Mouse (Mus musculus): ENCODE measurements at regions not wholly inside any gene's neighbourhood (a gene's known extent, or its start where the extent isn't known, plus 50 kb on each side); places are given as distances from the start of the nearest gene placed in this dataset.

DNA sequence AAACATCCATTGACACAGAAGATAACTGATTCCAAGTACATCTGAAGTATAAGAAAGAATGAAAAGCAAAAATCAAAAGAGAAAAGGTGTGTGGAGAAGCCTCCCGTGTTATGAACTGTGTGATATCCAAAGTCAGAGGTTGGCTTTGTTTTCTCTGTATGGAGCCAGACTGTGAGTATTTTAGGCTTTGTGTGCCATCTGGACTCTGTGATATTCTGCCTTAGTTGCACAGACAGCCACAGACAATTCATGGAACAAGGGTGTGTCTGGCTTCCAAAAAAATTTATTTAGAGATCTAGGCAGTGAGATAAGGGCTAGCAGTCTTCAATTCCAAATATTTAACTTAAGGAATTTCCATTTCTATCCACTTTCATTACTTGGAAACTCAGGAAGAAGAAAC is 111.5 kb upstream of the Dpp10 start:
- intact Hi-C loops (cut with DNase I): no loop called here
- no peak for DNase-seq (ENCODE audit: extremely low spot score in 1 of 2, low spot score in 2 of 2)

DNA sequence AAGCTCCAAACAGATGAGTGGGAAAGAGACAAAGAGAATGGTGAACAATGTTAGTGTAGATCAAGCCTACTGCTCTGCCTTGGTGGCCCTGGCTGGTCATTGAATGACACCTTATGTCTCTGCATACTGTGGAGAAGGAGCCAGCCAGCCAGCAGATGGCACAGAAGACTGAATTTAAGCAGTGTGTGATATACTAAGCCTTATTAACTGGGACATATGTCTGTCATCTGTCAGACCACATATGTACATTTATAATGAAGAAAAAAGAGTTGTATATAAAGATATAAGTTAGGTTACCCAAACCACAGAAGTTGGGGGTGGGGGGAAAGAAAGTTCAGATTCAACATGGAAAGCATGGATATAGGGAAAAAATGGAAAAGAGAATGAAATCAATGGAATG is 106.7 kb upstream of the Dpp10 start:
- intact Hi-C loops (cut with DNase I): no loop called here
- no peak for DNase-seq (ENCODE audit: extremely low spot score in 1 of 2, low spot score in 2 of 2)

DNA sequence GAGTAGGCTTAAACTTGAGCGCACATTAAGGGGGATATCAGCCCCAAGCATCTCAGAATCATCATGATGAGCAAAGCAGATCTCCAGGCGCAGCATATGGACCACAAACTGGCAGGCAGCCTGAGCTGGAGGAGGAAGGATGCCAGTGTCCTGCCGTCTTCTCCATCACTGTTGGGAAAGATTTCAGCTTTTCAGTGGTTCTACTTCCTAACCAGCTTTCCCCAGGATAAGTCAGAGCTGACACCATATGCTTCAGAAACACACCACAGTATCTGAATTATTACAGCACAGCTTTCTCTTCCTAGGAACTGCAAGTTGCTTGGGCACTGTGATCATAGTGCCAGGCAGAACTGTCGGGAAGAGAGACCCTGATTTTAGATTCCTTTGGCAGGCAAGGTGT is 103.2 kb upstream of the Dpp10 start:
- intact Hi-C loops (cut with DNase I): no loop called here
- DNase-seq (ENCODE audit: extremely low spot score in 1 of 2, low spot score in 2 of 2): peak; percentile 44 to 63

DNA sequence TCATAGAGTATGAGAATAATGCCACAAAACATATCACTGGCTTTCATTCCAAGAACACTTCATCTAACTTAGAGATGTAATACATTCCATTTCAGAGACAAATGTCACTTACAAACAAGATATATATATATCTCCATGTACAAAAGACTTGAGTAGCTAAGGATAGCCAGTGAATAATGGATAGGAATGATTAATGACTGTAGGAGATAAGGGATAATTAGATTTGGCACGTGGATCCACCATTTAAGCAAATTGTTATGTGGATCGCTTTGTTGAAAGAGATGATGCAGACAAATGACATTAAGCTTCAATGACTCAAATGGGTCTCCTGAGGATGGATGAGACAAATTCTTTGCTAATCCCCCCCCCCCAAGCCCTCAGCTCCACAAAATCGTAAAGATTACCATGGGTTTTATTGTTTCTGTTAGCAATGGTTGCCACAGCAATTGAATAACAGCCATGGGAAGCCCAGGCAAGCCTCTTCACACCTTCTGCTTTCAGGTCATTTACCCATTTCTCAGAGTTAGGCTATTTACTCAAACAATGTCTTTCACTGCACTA is 59.0 kb upstream of the Dpp10 start:
- intact Hi-C loops (cut with DNase I): no loop called here
- DNase-seq (ENCODE audit: extremely low spot score in 1 of 2, low spot score in 2 of 2): no peak

DNA sequence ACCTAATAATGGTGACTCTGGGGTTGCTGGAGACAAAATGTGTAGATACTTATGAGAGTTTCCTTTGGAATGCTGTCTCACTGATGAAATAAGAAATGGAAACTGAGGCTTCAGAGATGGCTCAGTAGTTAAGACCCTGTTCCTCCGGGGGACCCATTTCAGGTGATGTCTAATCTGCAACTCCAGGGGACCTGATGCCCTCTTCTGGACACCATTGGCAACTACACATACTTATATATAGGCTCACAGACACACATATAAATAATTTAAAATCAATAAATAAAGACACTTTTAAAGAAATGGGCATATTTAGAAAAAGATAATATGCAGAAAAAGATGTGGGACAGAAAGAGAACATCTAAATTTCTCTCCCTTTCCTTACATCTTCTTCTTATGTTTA is 57.7 kb upstream of the Dpp10 start:
- DNase-seq (ENCODE audit: extremely low spot score in 1 of 2, low spot score in 2 of 2): no peak
- intact Hi-C loops (cut with DNase I): no loop called here

All from left cerebral cortex, postnatal 10 days (tissue).